Mouse (Mus musculus): ENCODE data around the gene Pomp. TPM values are rescaled to one million over a fixed set of nuclear protein-coding genes. Genes with fewer than 3 reads are reported as not detected.

Pomp gene
- polyA plus RNA-seq, 1 experiment from 2014 or later: 458 TPM

- ATAC-seq (replicated peaks; ENCODE audit: low FRiP score): no peak
- 73% methylated on average over 15 of the region's 15 CpGs for WGBS
- no peaks in the 10 kb centered on the region; the same call in 1 of the 2 replicates for H3K4me1 ChIP-seq (replicated peaks; ENCODE audit: control insufficient read depth, insufficient read depth, low read length)
Measured at GRCm38 (mm10) chr5:147871091-147871820, 11.0 kb downstream of the Pomp start.

DNA sequence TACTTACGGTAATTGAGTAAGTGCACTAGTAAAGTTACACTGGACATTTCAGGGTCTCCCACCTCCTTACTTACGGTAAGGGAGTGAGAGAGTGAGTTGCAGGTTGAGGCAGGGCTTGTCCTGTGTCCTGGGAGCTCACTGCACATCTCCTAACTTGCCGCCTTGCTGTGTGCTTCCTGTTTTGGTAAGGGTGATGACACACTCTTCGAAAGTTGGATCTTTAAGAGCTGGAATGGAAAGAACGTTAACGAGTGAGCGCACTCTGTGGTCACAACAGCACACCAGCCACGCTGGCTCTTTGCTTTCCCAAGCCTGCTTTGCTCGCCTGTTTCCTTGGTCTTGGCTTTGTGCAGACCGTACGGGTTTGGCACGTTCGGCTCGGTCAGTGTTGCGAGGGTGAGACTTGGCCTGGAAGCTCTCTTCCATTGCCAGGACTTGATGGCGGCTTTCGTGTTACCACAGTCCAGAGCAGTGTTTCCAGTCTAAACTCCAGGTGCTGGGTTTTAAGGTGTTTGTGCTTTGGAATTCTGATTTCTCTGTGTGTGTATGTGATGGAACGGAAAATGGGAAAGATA, 14.3 kb downstream of the Pomp start:
- DNase-seq (ENCODE audit: low spot score) (no peak), ATAC-seq (replicated peaks; ENCODE audit: low FRiP score) (no peak)
- Histone ChIP-seq H3K36me3 (ENCODE audit: control insufficient read depth, insufficient read depth, low read length) (peaks cover 64% of the 10 kb centered on the region), H3K27me3 (replicated peaks; ENCODE audit: control insufficient read depth, insufficient read depth, low read length) (no peaks in the 10 kb centered on the region), H3K4me2 (no peak overlapping the region), H3K9me3 (ENCODE audit: control insufficient read depth, low read length) (no peaks in the 10 kb centered on the region), H3K9ac (ENCODE audit: low read depth, low read length) (no peak overlapping the region), H3K4me3 (ENCODE audit: low read depth, low read length) (no peak overlapping the region), H3K27ac (ENCODE audit: low read depth, low read length) (no peak overlapping the region), H3K4me1 (replicated peaks; ENCODE audit: control insufficient read depth, insufficient read depth, low read length) (no peaks in the 10 kb centered on the region; the same call in 1 of the 2 replicates)
- 93% methylated on average over 18 of the region's 18 CpGs for WGBS

More at GRCm38 (mm10) chr5:147871091-147871820, 11.0 kb downstream of the Pomp start:
- no peak for DNase-seq (ENCODE audit: low spot score)
- H3K27me3 ChIP-seq (replicated peaks; ENCODE audit: control insufficient read depth, insufficient read depth, low read length): no peaks in the 10 kb centered on the region
- H3K36me3 ChIP-seq (ENCODE audit: control insufficient read depth, insufficient read depth, low read length): peaks cover 61% of the 10 kb centered on the region
- H3K9me3 ChIP-seq (ENCODE audit: control insufficient read depth, low read length): no peaks in the 10 kb centered on the region
- no peak overlapping the region for H3K4me2 ChIP-seq
- H3K27ac ChIP-seq (ENCODE audit: low read depth, low read length): no peak overlapping the region; the same call in 1 of the 2 replicates
- no peak overlapping the region for H3K9ac ChIP-seq (ENCODE audit: low read depth, low read length)
- no peak overlapping the region for H3K4me3 ChIP-seq (ENCODE audit: low read depth, low read length)

DNA sequence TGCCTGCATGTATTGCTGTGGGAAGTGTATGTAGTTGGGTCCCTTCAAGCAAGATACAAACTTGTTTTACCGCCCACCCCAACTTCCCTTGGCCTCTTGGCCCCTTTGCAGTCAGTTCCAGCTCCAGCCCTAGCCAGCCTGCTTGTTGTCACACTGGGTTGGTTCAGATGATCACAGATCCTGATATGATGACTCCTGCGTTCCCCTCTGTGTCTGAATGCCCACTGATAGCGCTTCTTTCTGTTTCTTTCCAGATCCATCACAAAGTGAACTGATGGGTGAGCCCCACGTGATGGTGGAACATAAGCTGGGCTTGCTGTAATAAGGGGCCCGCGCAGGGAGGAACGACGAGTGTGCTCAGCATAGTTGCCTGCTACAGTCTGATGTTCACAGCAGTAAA, 14.9 kb downstream of the Pomp start:
- no peaks in the 10 kb centered on the region for H3K9me3 ChIP-seq (ENCODE audit: control insufficient read depth, low read length)
- H3K27ac ChIP-seq (ENCODE audit: low read depth, low read length): no peak overlapping the region
- H3K27me3 ChIP-seq (replicated peaks; ENCODE audit: control insufficient read depth, insufficient read depth, low read length): no peaks in the 10 kb centered on the region
- H3K36me3 ChIP-seq (ENCODE audit: control insufficient read depth, insufficient read depth, low read length): peaks cover 62% of the 10 kb centered on the region
- no peak overlapping the region for H3K9ac ChIP-seq (ENCODE audit: low read depth, low read length)
- no peak for DNase-seq (ENCODE audit: low spot score)
- peaks cover 4% of the 10 kb centered on the region; the same call in 1 of the 2 replicates for H3K4me1 ChIP-seq (replicated peaks; ENCODE audit: control insufficient read depth, insufficient read depth, low read length)
- H3K4me2 ChIP-seq: no peak overlapping the region
- 84% methylated on average over 8 of the region's 8 CpGs for WGBS
- peak; percentile 48 for ATAC-seq (replicated peaks; ENCODE audit: low FRiP score)
- H3K4me3 ChIP-seq (ENCODE audit: low read depth, low read length): no peak overlapping the region

DNA sequence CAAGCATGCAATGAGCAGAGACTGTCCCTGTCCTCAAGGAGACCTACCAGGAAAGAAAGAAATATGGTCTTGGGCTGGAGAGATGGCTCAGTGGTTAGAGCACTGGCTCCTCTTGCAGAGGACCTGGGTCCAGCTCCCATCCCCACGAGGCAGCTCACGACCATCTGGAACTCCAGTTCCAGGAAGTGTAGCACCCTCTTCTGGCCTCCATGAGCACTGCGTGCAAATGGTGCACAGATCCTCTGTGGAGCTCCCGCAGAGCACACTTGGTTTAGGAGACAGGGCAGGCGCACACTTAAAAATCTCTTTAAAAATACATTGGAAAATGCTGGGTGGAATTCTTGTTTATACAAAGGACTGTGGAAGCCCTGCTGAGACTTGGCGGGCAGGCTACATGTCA, 17.3 kb downstream of the Pomp start:
- Histone ChIP-seq H3K27ac (ENCODE audit: low read depth, low read length) (no peak overlapping the region), H3K4me2 (no peak overlapping the region), H3K4me3 (ENCODE audit: low read depth, low read length) (no peak overlapping the region), H3K36me3 (ENCODE audit: control insufficient read depth, insufficient read depth, low read length) (peaks cover 56% of the 10 kb centered on the region), H3K27me3 (replicated peaks; ENCODE audit: control insufficient read depth, insufficient read depth, low read length) (no peaks in the 10 kb centered on the region), H3K4me1 (replicated peaks; ENCODE audit: control insufficient read depth, insufficient read depth, low read length) (peaks cover 5% of the 10 kb centered on the region; the same call in 1 of the 2 replicates), H3K9me3 (ENCODE audit: control insufficient read depth, low read length) (no peaks in the 10 kb centered on the region), H3K9ac (ENCODE audit: low read depth, low read length) (no peak overlapping the region)
- ATAC-seq (replicated peaks; ENCODE audit: low FRiP score) (no peak), DNase-seq (ENCODE audit: low spot score) (no peak)
- 90% methylated on average over 6 of the region's 6 CpGs for WGBS

- Histone ChIP-seq H3K4me2 (no peak overlapping the region), H3K27me3 (replicated peaks; ENCODE audit: control insufficient read depth, insufficient read depth, low read length) (no peaks in the 10 kb centered on the region), H3K36me3 (ENCODE audit: control insufficient read depth, insufficient read depth, low read length) (peaks cover 46% of the 10 kb centered on the region), H3K4me1 (replicated peaks; ENCODE audit: control insufficient read depth, insufficient read depth, low read length) (peaks cover 5% of the 10 kb centered on the region; the same call in 1 of the 2 replicates), H3K9ac (ENCODE audit: low read depth, low read length) (no peak overlapping the region), H3K4me3 (ENCODE audit: low read depth, low read length) (no peak overlapping the region), H3K27ac (ENCODE audit: low read depth, low read length) (no peak overlapping the region; the same call in 1 of the 2 replicates), H3K9me3 (ENCODE audit: control insufficient read depth, low read length) (no peaks in the 10 kb centered on the region)
- ATAC-seq (replicated peaks; ENCODE audit: low FRiP score) (peak; percentile 35; the same call in 1 of the 2 replicates), DNase-seq (ENCODE audit: low spot score) (no peak)
- WGBS: 74% methylated on average over 17 of the region's 17 CpGs
Measured at GRCm38 (mm10) chr5:147879971-147880682, 19.9 kb downstream of the Pomp start.

DNA sequence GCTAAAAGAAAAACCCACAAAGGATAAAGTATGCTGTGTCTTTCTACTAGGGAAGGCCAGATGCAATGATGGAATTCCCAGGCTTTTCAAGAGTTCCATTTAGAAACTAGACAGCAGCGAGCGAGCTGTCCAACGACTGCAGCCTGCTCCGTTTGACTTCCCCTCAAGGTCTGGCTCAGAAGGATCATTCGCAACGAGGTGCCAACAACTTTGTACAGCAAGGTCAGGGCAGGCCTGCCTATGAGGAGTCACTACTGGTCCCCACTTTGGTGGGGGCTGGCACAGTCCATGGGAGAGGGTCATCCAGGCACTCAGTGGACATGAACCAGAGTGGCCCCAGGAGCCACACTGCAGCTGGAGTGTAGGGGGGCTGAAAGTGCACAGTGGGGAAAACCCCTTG, 23.3 kb downstream of the Pomp start:
- Histone ChIP-seq H3K4me2 (no peak overlapping the region), H3K9ac (ENCODE audit: low read depth, low read length) (no peak overlapping the region), H3K27ac (ENCODE audit: low read depth, low read length) (no peak overlapping the region), H3K27me3 (replicated peaks; ENCODE audit: control insufficient read depth, insufficient read depth, low read length) (no peaks in the 10 kb centered on the region), H3K9me3 (ENCODE audit: control insufficient read depth, low read length) (no peaks in the 10 kb centered on the region), H3K36me3 (ENCODE audit: control insufficient read depth, insufficient read depth, low read length) (peaks cover 23% of the 10 kb centered on the region), H3K4me1 (replicated peaks; ENCODE audit: control insufficient read depth, insufficient read depth, low read length) (peaks cover 9% of the 10 kb centered on the region), H3K4me3 (ENCODE audit: low read depth, low read length) (no peak overlapping the region)
- 88% methylated on average over 6 of the region's 6 CpGs for WGBS
- ATAC-seq (replicated peaks; ENCODE audit: low FRiP score): no peak
- DNase-seq (ENCODE audit: low spot score): no peak

DNA sequence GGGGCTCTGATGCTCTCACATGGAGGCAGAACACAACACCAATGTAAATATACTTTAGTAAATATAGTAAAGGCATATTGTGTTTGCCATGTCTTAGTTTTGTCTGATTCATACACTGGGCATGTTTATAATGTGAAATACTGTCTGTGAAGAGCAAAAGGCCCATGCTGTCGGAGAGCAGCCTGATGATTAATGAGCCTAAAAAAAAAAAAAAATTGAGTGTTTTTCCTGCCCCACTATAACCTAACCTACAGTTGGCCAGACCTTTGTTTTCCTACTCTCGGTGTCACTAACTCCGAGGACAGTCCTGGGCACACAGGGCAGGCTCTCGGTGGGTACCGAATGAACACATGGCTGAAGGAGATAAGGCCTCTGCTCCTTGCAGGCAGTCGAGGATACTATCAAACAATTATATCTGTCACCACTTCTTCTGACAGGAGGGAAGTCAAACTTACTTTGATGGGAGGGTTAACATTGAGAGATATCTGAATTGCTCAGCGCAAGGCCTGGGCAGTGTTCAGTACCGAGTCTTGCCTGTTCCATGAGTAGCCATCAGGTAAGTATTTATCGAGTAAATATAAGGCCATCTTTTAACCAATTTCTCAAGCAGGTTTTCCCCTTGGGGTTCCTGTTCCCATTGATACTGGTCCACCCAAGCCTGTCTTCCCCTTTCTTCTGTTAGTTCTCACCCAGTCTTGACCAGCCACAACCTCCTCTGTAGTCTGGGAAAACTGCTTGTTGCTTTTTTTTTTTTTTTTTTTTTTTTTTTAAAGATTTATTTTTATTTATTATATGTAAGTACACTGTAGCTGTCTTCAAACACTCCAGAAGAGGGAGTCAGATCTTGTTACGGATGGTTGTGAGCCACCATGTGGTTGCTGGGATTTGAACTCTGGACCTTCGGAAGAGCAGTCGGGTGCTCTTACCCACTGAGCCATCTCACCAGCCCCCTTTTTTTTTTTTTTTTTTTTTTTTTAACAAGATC, 28.3 kb downstream of the Pomp start:
- Histone ChIP-seq H3K36me3 (ENCODE audit: control insufficient read depth, insufficient read depth, low read length) (peaks cover 6% of the 10 kb centered on the region; the same call in 1 of the 2 replicates), H3K27ac (ENCODE audit: low read depth, low read length) (peak overlapping the region; percentile 55), H3K4me3 (ENCODE audit: low read depth, low read length) (no peak overlapping the region), H3K9ac (ENCODE audit: low read depth, low read length) (no peak overlapping the region), H3K9me3 (ENCODE audit: control insufficient read depth, low read length) (no peaks in the 10 kb centered on the region), H3K27me3 (replicated peaks; ENCODE audit: control insufficient read depth, insufficient read depth, low read length) (no peaks in the 10 kb centered on the region), H3K4me1 (replicated peaks; ENCODE audit: control insufficient read depth, insufficient read depth, low read length) (peaks cover 26% of the 10 kb centered on the region), H3K4me2 (peak overlapping the region; percentile 33)
- DNase-seq (ENCODE audit: low spot score) (no peak), ATAC-seq (replicated peaks; ENCODE audit: low FRiP score) (peak; percentile 93)
- 45% methylated on average over 10 of the region's 12 CpGs for WGBS

- peak overlapping the region; percentile 47 for H3K9ac ChIP-seq (ENCODE audit: low read depth, low read length)
- ATAC-seq (replicated peaks; ENCODE audit: low FRiP score) (no peak), DNase-seq (ENCODE audit: low spot score) (no peak)
- H3K4me2 ChIP-seq: peak overlapping the region; percentile 85
- H3K27ac ChIP-seq (ENCODE audit: low read depth, low read length): peak overlapping the region; percentile 81
- 0 out of 2 replicates have a peak, but pooled peaks cover 4% of the 10 kb centered on the region for H3K27me3 ChIP-seq (replicated peaks; ENCODE audit: control insufficient read depth, insufficient read depth, low read length)
- peak overlapping the region; percentile 70 for H3K4me3 ChIP-seq (ENCODE audit: low read depth, low read length)
- H3K4me1 ChIP-seq (replicated peaks; ENCODE audit: control insufficient read depth, insufficient read depth, low read length): peaks cover 37% of the 10 kb centered on the region
- no peaks in the 10 kb centered on the region for H3K9me3 ChIP-seq (ENCODE audit: control insufficient read depth, low read length)
- WGBS: 28% methylated on average over 6 of the region's 6 CpGs
- peaks cover 3% of the 10 kb centered on the region; the same call in 1 of the 2 replicates for H3K36me3 ChIP-seq (ENCODE audit: control insufficient read depth, insufficient read depth, low read length)
Measured at GRCm38 (mm10) chr5:147892735-147893134, 32.5 kb downstream of the Pomp start.

Measured in liver, embryonic 11.5 days (tissue).